Mouse (Mus musculus): Measurements from ENCODE around the gene Lmo2.

DNA sequence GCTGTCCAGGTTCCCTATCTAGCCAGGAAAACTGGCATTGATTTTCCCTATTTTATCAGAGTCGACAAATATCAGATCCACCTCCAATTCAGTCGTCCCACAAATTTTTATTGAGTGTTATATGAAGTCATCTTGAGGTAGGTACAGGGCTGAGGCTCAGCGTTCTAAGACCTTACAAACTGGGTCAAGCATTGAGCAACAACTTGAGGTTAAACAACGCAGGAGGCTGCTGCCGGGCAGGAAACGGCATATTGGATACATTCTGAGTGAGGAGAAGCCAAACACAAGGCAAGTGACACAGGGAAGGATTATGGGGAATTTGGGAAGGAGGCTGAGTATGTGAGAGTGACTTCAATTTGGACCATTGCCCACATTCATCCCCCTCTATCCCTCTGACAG is 44.5 kb upstream of the Lmo2 start:
- TF ChIP-seq POLR2A (IDR thresholded peaks at IDR 0.05; ENCODE audit: insufficient read depth, low read depth, low read length) = no peak
- TF ChIP-seq CTCF (IDR thresholded peaks at IDR 0.05) = no peak

All from heart, adult 2 months (tissue).